Mouse (Mus musculus) activated CD4-positive, CD25-positive, alpha-beta regulatory T cell, adult 4 months (primary cell): Measurements from ENCODE around the gene Wnt3a. TPM values are rescaled to one million over a fixed set of nuclear protein-coding genes. Genes with fewer than 3 reads are reported as not detected.
A peak's percentile ranks its signal among the peaks of the same experiment; 100 is the strongest.
"Not testable (repeated sequence)": the region's sequence is repeated elsewhere in the genome, so short reads cannot be mapped to it uniquely, and the experiment has no call there.

Source experiments
- ATAC-seq: one replicate; pipeline ENCODE4 v1.8.0; 2017
- polyA plus RNA-seq, 2 experiments: library from polyadenylated mRNA; unstranded; fragments of 100-300 nt; shearing (Covaris generic); gene quantifications; one replicate each; pipeline ENCODE4 v1.2.1; 2017

Wnt3a gene
- polyA plus RNA-seq, 2 experiments from 2014 or later: 0.20 TPM; not detected in 1

DNA sequence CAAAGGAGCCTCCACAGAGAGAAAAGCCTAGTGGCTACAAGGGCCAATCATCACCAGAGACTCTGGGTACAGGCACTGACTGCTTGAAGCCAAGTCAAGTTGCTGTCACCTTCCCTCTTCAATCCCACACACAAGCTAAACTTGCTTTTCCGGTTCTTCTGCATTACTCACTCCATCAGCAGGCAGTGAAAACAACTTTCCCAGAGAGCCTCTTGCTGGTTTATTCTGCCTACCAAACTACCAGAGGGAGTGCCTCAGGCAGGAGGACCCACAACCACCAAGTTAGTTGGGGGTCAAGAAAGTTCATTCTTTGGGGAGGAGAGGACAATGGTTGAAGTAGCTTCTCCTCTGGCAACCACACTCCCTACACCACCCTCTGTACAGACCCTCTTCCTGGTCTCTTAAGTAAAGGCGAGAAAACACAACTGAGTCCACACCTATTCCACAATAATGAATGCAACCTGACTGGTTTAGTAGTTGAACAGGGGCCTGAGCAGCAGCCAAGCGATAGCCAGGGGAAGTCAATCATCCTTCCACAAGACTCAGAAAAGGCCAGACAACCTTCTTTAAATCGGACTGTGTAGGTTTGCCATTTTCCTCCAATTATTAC, 72.1 kb downstream of the Wnt3a start:
- no peak for ATAC-seq

DNA sequence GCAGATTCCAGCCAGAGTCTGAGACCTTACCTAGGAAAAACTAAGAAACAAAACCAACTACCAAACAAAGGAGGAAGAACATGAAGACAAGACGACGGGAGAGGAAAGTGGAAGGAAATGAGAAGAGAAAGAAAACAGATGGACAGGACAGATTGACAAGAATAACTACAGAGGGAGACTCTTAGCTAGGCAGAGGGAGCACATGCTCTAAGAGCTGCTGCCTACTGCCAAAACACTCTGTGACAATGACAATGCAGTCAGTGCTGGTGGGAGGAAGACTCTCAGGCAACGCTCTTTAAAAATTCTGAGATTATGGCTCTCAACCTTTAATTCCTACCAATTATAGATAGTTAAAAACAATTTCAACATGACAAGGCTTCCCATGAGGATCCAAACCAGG, 73.6 kb downstream of the Wnt3a start:
- no peak for ATAC-seq

DNA sequence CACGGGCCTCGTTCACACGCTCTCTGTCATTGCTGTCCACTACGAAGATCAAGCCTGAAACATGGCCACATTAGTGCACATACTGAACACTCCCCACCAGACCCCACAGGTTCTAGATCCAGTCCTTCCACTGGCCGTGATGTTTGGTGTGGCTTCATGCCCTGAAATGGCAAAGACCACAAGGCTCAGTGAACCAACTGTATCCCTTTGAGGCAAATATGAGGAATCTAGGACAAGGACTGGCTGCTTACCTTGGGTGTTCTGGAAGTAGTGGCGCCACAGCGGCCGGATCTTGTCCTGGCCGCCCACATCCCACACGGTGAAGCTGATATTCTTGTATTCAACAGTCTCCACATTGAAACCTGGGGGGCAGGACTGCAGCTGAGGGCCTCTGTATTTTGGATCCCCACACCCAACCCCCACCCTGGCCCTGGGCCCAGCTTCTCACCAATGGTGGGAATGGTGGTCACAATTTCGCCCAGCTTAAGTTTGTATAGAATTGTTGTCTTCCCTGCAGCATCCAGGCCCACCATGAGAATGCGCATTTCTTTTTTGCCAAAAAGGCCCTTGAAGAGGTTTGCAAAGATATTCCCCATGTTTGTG, 77.6 kb downstream of the Wnt3a start:
- no peak for ATAC-seq

DNA sequence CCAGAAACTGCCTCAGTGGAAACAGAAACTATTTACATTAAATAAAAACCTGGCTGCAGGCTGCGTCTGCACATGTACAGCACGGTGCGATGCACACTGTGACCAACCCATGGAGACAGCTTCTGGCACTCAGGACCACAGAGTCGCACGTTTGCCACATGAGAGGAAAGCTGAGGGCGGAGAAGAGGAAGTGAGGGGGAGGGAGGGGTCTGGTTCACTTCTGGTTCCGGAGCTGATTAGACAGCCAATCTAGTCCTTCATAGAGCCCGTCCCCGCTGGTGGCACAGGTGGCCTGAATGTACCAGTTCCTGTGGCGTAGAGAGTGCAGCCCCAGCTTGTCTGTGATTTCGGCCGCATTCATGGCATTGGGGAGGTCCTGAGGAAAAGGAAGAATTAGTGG, 78.2 kb downstream of the Wnt3a start:
- peak; percentile 73 for ATAC-seq

DNA sequence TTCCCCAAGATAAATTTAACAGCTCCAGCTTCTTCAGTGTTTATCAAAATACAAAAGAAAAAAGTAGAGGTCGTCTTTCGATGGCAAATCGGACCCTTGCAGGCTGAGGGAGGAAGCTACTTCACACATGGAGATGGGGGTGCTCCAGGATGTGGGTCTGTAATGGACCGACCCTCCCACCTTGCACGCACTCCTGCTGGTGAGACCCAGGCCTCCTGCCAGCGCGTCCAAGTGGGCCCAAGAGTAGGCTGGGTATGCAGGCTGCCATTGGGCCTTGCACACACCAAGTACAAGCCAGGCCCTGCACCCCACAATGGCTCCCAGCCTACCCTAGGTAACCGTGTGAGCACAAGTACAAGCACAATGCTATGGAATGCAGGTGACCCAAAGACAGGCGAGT, 79.0 kb downstream of the Wnt3a start:
- ATAC-seq: not testable (repeated sequence)

DNA sequence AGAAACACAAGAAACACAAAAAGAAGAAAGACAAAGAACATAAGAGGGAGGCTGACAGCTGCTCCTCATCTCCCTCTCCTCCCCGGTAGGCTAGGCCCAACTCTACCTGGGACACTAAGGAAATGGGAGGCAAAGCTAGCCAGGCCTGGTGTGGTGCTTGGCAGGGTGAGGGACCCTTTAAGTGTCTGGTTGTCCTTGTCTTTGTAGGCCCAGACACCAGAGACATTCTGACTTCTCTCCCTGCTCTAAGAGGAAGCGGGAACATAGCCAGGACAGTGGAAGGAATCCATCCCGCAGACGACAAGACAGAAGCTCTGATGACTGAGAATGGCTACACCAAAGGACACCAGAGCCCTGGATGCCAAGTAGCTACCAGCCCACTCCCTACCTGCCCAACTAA, 80.5 kb downstream of the Wnt3a start:
- no peak for ATAC-seq

DNA sequence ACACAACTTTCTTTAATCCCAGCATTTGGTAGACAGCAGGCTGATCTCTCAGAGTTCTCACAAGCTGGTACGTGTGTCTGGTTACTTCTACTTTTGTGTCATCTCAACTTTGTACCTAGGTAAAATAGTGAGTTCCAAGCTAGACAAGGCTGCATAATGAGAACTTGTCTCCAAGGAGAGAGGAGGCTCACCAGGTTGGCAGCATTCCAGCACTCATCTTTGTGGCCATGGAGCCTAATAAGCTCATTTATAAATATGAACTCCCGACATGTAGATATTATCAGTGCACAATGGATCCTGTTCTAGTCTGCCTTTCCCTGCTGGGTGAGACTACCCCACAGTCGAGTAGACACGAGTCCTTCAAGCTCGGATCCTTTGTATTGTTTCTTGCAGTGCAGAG, 81.0 kb downstream of the Wnt3a start:
- ATAC-seq: no peak

DNA sequence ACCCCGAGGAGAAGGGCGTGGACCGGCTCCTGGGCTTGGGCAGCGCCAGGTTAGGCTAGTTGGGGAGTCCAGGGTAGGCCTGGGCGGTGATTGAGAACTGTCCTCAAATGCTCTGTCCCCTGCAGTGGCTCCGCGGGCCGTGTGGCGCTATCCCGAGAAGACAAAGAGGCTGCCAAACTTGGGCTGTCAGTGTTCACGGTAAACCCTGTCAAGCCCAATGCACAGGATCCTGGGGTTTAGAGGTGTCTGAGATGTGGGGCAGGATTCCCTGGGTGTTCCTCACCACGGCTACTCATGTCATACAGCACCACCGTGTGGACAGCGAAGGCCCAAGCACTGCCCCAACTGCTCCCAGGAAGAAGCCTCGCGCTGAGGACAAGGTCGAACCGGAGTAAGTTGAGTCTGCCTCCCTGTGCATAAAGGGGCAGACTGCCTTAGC, 81.5 kb downstream of the Wnt3a start:
- ATAC-seq: peak; percentile 13

DNA sequence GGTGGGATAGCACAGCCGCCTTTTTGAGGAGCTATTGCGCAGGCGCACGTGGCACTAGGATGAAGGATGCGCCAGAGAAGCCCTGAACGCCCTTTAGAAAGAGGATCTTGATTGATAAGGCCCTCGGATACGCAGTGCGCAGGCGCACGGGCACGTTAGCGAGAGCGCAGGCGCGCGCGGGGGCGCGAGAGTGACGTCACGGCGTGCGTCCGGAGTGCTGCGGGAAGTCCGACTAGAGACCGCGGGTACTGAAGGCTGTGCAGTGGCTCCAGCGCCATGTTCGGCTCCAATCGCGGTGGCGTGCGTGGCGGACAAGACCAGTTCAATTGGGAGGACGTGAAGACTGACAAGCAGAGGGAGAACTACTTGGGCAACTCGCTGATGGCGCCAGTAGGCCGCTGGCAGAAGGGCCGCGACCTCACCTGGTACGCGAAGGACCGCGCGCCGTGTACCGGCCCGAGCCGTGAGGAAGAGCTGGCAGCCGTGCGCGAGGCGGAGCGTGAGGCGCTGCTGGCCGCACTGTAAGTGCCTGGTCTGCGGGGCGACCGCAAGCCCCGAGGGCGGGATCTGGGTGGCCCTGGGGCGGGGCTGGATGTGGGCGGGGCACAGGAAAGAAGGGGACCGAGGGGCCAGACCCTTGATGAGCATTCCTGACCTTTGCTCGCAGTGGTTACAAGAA, 82.3 kb downstream of the Wnt3a start, which contains the start of gene 2310033P09Rik:
Gene 2310033P09Rik, plus strand, starts transcription at position 169 of the 679 bp plus-strand sequence.
- ATAC-seq: peak; percentile 73

DNA sequence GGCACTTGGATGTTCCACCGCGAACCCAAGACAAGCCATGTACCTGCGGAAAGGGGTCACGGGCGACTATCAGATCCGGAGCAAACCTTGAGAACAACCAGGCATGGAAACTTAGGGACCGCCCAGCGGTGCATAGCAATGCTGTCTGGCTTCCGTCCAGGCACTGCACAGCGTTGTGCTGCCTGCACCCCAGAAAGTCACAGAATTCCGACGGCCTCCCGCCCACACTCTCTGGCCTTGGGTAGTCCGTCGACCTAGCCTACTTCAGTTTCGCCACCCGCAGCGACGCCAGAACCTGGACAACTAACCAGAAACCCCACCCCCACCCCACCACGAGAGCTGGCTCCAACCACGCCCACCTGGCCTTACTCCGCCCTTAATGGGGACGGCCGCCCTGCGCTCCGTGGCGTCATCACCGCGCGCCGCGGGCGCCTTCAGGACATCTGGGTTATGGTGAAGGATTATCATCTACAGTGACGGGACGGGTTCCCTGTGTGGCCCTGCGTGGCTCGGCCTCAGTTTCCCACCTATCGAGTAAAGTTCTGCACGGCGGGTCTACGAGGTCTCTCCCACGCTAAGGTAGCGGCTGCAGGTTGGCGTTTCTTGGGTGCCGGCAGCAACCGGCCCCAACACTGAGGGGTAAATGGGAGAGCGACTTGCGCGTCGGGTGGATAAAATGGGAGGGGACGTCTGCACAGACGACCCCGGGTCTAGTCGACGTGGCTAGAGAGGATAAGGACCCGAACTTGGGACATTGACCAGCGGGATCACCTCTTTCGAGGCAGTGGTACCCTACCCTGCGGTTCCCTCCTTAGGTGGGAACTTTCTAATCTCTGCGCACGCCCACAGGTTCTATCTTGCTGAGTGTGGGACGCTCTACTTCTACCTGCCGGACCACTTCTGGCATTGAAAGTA, 88.2 kb downstream of the Wnt3a start, which contains the start of gene Mrpl55:
Gene Mrpl55, plus strand, starts transcription at position 406 of the 915 bp plus-strand sequence.
- peak; percentile 88 for ATAC-seq

DNA sequence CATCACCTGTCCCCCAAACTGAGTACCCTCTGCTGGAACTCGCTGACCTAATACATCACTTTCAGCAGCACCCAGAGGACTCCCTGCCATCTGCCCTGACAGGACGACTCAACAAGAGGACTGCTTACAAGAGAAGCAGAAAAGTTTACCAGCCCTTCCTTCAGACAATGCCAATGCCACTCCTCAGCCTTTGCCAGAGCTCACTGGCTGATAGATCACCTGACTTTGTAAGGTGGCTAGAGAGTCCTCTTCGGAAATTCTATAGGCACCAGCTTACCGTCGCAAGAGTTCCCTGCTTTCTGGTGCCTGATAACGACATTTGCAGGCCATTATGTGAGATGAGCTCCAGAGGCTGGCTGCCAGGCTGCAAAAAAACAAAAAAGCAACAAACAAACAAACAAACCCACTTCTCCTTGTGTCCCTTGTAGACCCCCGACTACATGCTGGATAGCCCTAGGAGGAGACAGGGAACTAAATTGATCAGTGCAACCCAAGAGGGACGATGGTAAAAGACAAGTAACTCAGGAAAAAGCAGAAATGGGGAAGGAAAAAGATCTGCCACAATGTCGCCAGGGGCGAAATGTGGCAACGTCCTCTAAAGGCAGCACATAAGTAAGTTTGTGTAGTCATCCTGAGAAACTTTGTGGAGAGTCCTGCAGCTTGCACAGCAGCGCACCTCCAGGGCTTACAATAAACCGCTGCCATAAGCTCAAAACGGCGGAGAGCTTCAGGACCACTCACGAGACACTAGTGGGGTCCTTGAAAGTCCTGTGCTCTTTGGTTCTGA, 89.1 kb downstream of the Wnt3a start:
- peak; percentile 16 for ATAC-seq

Other genes with a start within 250 kb of the Wnt3a start
- not detected for gene Obscn, start 154.3 kb downstream of the Wnt3a start, polyA plus RNA-seq
- 1 to 10 TPM; 1.3 to 1.8 TPM for gene Iba57, start 127.0 kb downstream of the Wnt3a start, polyA plus RNA-seq
- not detected for gene Gjc2, start 107.5 kb downstream of the Wnt3a start, polyA plus RNA-seq
- 10 to 100 TPM; 60.2 to 63.5 TPM for gene Guk1, start 98.5 kb downstream of the Wnt3a start, polyA plus RNA-seq
- gene Mrpl55, start 88.3 kb downstream of the Wnt3a start, polyA plus RNA-seq: 10 to 100 TPM; 49.4 to 50.0 TPM
- gene 2310033P09Rik, start 82.4 kb downstream of the Wnt3a start, polyA plus RNA-seq: 10 to 100 TPM; 17.5 to 18.7 TPM
- 100 to 1,000 TPM; 301 to 312 TPM for gene Arf1, start 62.5 kb downstream of the Wnt3a start, polyA plus RNA-seq
- not detected for gene Wnt9a, start 16.2 kb upstream of the Wnt3a start, polyA plus RNA-seq
- not detected for gene Prss38, start 84.9 kb upstream of the Wnt3a start, polyA plus RNA-seq
- 1 to 10 TPM; 3.9 to 5.3 TPM for gene Jmjd4, start 159.3 kb upstream of the Wnt3a start, polyA plus RNA-seq
- gene Snap47, start 160.4 kb upstream of the Wnt3a start, polyA plus RNA-seq: 10 to 100 TPM; 53.7 to 59.5 TPM
- 1 to 10 TPM; 4.8 to 6.9 TPM for gene Zfp867, start 181.7 kb upstream of the Wnt3a start, polyA plus RNA-seq
- 10 to 100 TPM in 1 of 2 experiments, 1 to 10 TPM in 1; 7.9 to 11.4 TPM for gene Zkscan17, start 236.0 kb upstream of the Wnt3a start, polyA plus RNA-seq